Mouse (Mus musculus): Measurements from ENCODE around the gene Akip1.
A peak's percentile ranks its signal among the peaks of the same experiment; 100 is the strongest.

GRCm38 (mm10) chr7:109690101-109690500 is 13.4 kb upstream of the Akip1 start:
- TF ChIP-seq CTCF (IDR thresholded peaks at IDR 0.05) = peak; percentile 49
- no peak for TF ChIP-seq POLR2A (IDR thresholded peaks at IDR 0.05; ENCODE audit: insufficient read depth, low read depth, low read length)

Measured in heart, adult 2 months (tissue).